In the genomic region with DNA sequence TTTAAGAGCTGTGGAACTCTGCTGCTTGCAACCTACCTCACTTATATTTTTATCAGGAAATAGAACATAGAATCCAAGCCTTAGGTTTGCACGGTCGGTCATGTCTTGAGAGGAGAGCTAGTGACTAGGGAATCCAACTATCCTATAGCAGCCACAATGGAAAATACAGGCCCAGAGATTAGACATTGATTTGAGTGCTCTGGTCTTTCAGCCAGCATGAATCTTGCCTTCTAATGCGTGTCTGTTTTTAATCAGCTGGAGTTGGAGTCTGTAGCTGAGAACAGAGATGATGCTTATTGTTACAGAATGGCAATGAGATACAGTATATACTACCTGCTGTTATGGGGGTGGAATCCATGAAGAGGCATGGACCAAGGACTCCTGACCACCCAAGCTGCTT, we compare ENCODE assay signal across 19 mouse cellular contexts.
DNase-seq lines count a peak whose midpoint lies in the region; ATAC-seq and TF ChIP-seq lines count a peak whose summit lies in the region.
"Had no signal": no experiment of that assay in that cellular context is flagged by ENCODE, and none has a peak within 500 bp of the region (broad histone marks: within the 10 kb centered on the region; RNA-seq: fewer than 3 reads in every experiment).

No protein-coding gene starts in this region.

- TF ChIP-seq EP300 in heart, adult 2 months (IDR thresholded peaks at IDR 0.05; ENCODE audit: insufficient read depth, low read depth, low read length) = no peak
- TF ChIP-seq EP300 in ES-Bruce4 (IDR thresholded peaks at IDR 0.05; ENCODE audit: insufficient read depth, low read depth, low read length) = no peak

- H3K9ac ChIP-seq in heart, adult 2 months (ENCODE audit: low read depth, low read length) = no peak overlapping the region
- no peak overlapping the region for H3K9ac ChIP-seq in ES-Bruce4 (ENCODE audit: low read depth, poor library complexity, severe bottlenecking)
- no peak overlapping the region for H3K9ac ChIP-seq in intestine, embryonic 15.5 days
- no peak overlapping the region for H3K9ac ChIP-seq in hindbrain, embryonic 16.5 days (ENCODE audit: low read depth, low read length)
- H3K9ac ChIP-seq: embryonic facial prominence, embryonic 15.5 days; forebrain, embryonic 15.5 days; hindbrain, embryonic 13.5 days had no signal

- intact Hi-C loops in heart, adult 2 months (cut with DNase I) = loop anchor here (2.0 to 5.0 kb wide), 4 partner anchors 34 to 129 kb away; no protein-coding TSS in a partner anchor
- intact Hi-C loops in heart, postnatal 36 days (cut with DNase I) = loop anchor here (2.0 kb wide), 1 partner anchor 92 kb away; no protein-coding TSS in a partner anchor

- H3K36me3 ChIP-seq in heart, adult 2 months (ENCODE audit: control insufficient read depth, insufficient read depth, low read length) = peaks cover 2% of the 10 kb centered on the region; the same call in 1 of the 2 replicates
- no peaks in the 10 kb centered on the region for H3K36me3 ChIP-seq in ES-Bruce4 (ENCODE audit: control insufficient read depth, insufficient read depth, low read length, poor library complexity, severe bottlenecking)
- no peaks in the 10 kb centered on the region for H3K36me3 ChIP-seq in limb, embryonic 10.5 days
- H3K36me3 ChIP-seq in intestine, embryonic 15.5 days = no peaks in the 10 kb centered on the region
- no peaks in the 10 kb centered on the region for H3K36me3 ChIP-seq in hindbrain, embryonic 16.5 days (ENCODE audit: control insufficient read depth, insufficient read depth, low read length)
- H3K36me3 ChIP-seq: embryonic facial prominence, embryonic 15.5 days; forebrain, embryonic 10.5 days; forebrain, embryonic 15.5 days; hindbrain, embryonic 13.5 days had no signal

- no peak overlapping the region for H3K4me2 ChIP-seq in intestine, embryonic 15.5 days (replicated peaks)
- no peak overlapping the region for H3K4me2 ChIP-seq in hindbrain, embryonic 16.5 days (ENCODE audit: low read length)
- H3K4me2 ChIP-seq: embryonic facial prominence, embryonic 15.5 days; forebrain, embryonic 15.5 days; hindbrain, embryonic 13.5 days had no signal

- no peak overlapping the region for H3K4me3 ChIP-seq in heart, adult 2 months
- no peak overlapping the region for H3K4me3 ChIP-seq in ES-Bruce4 (ENCODE audit: low read depth, low read length)
- H3K4me3 ChIP-seq in limb, embryonic 10.5 days = no peak overlapping the region
- H3K4me3 ChIP-seq in intestine, embryonic 15.5 days (replicated peaks) = no peak overlapping the region
- H3K4me3 ChIP-seq in hindbrain, embryonic 16.5 days (ENCODE audit: low read length) = no peak overlapping the region
- H3K4me3 ChIP-seq: embryonic facial prominence, embryonic 15.5 days; erythroblast, embryonic 14.5 days; forebrain, embryonic 10.5 days; forebrain, embryonic 15.5 days; hindbrain, embryonic 13.5 days had no signal

- no peaks in the 10 kb centered on the region for H3K9me3 ChIP-seq in ES-Bruce4 (replicated peaks; ENCODE audit: control insufficient read depth, insufficient read depth, low read length, poor library complexity, severe bottlenecking)
- H3K9me3 ChIP-seq in limb, embryonic 10.5 days (replicated peaks) = no peaks in the 10 kb centered on the region
- H3K9me3 ChIP-seq in intestine, embryonic 15.5 days = no peaks in the 10 kb centered on the region
- no peaks in the 10 kb centered on the region for H3K9me3 ChIP-seq in hindbrain, embryonic 16.5 days (ENCODE audit: control insufficient read depth, low read length)
- H3K9me3 ChIP-seq: embryonic facial prominence, embryonic 15.5 days; forebrain, embryonic 10.5 days; forebrain, embryonic 15.5 days; hindbrain, embryonic 13.5 days had no signal

- no peaks in the 10 kb centered on the region for H3K27me3 ChIP-seq in heart, adult 2 months (ENCODE audit: control insufficient read depth, insufficient read depth, low read length)
- H3K27me3 ChIP-seq in ES-Bruce4 (ENCODE audit: control insufficient read depth, insufficient read depth, low read length, poor library complexity, severe bottlenecking) = no peaks in the 10 kb centered on the region
- H3K27me3 ChIP-seq in limb, embryonic 10.5 days (ENCODE audit: low read depth, poor library complexity, severe bottlenecking) = 0 out of 2 replicates have a peak, but pooled peaks cover 6% of the 10 kb centered on the region
- no peaks in the 10 kb centered on the region for H3K27me3 ChIP-seq in intestine, embryonic 15.5 days (replicated peaks)
- H3K27me3 ChIP-seq in hindbrain, embryonic 16.5 days (replicated peaks; ENCODE audit: control insufficient read depth, insufficient read depth, low read length) = no peaks in the 10 kb centered on the region
- H3K27me3 ChIP-seq: CH12.LX; embryonic facial prominence, embryonic 15.5 days; forebrain, embryonic 15.5 days; hindbrain, embryonic 13.5 days had no signal

- no peak for DNase-seq in heart, adult 2 months
- DNase-seq in heart, postnatal 36 days = no peak
- DNase-seq in NIH3T3 (ENCODE audit: low read depth) = peak; percentile 46
- no peak for DNase-seq in limb, embryonic 10.5 days (ENCODE audit: low spot score)
- DNase-seq: cerebellum, adult 11 months; cerebellum, adult 8-10 months; cerebellum, postnatal 14 days; embryo, embryonic 11 days had no signal

- TF ChIP-seq POLR2A in heart, adult 2 months (IDR thresholded peaks at IDR 0.05; ENCODE audit: insufficient read depth, low read depth, low read length) = no peak
- TF ChIP-seq POLR2A in ES-Bruce4 (IDR thresholded peaks at IDR 0.05; ENCODE audit: insufficient read depth, low read length) = no peak

- no peak for TF ChIP-seq CTCF in heart, adult 2 months (IDR thresholded peaks at IDR 0.05)
- no peak for TF ChIP-seq CTCF in ES-Bruce4 (IDR thresholded peaks at IDR 0.05; ENCODE audit: low read depth, low read length)

- no peak for ATAC-seq in intestine, embryonic 15.5 days
- no peak for ATAC-seq in megakaryocyte-erythroid progenitor cell, adult 5-6 weeks (replicated peaks; ENCODE audit: low FRiP score, low TSS enrichment, poor library complexity, severe bottlenecking)
- no peak for ATAC-seq in hindbrain, embryonic 16.5 days
- ATAC-seq: forebrain, embryonic 15.5 days; intestine, postnatal 0 days had no signal

- 26% methylated on average over 3 of the region's 3 CpGs for WGBS in heart, adult 2 months
- 86% methylated on average over 3 of the region's 3 CpGs for WGBS in limb, embryonic 10.5 days
- WGBS in intestine, embryonic 15.5 days = 55% methylated on average over 3 of the region's 3 CpGs
- WGBS in hindbrain, embryonic 16.5 days = 76% methylated on average over 3 of the region's 3 CpGs

- peak overlapping the region; percentile 33 for H3K27ac ChIP-seq in heart, adult 2 months
- H3K27ac ChIP-seq in ES-Bruce4 (ENCODE audit: insufficient read depth, low read length) = peak overlapping the region; percentile 66
- 0 out of 2 replicates have a peak overlapping the region, but pooled peaks have one; percentile 50 for H3K27ac ChIP-seq in limb, embryonic 10.5 days
- no peak overlapping the region for H3K27ac ChIP-seq in intestine, embryonic 15.5 days
- H3K27ac ChIP-seq in hindbrain, embryonic 16.5 days (ENCODE audit: low read depth, low read length) = no peak overlapping the region
- H3K27ac ChIP-seq: embryonic facial prominence, embryonic 15.5 days; forebrain, embryonic 10.5 days; forebrain, embryonic 15.5 days; hindbrain, embryonic 13.5 days had no signal

- peaks cover 20% of the 10 kb centered on the region for H3K4me1 ChIP-seq in heart, adult 2 months (ENCODE audit: control insufficient read depth, insufficient read depth, low read length)
- H3K4me1 ChIP-seq in ES-Bruce4 (ENCODE audit: control insufficient read depth, insufficient read depth, low read length) = peaks cover 13% of the 10 kb centered on the region
- H3K4me1 ChIP-seq in limb, embryonic 10.5 days = peaks cover 39% of the 10 kb centered on the region
- H3K4me1 ChIP-seq in intestine, embryonic 15.5 days (replicated peaks) = no peaks in the 10 kb centered on the region
- no peaks in the 10 kb centered on the region for H3K4me1 ChIP-seq in hindbrain, embryonic 16.5 days (ENCODE audit: control insufficient read depth, insufficient read depth, low read depth, low read length)

- no peaks in the 10 kb centered on the region for H3K79me2 ChIP-seq in heart, adult 2 months (replicated peaks; ENCODE audit: control insufficient read depth, insufficient read depth, low read length)

Comparison
In these comparisons a context has a peak if more than half of its experiments do, and no peak if none do; other contexts are left out.
1. H3K27ac ChIP-seq: peak in heart, adult 2 months (single experiment), ES-Bruce4 (single experiment) and limb, embryonic 10.5 days (single experiment); none in intestine, embryonic 15.5 days (single experiment) and hindbrain, embryonic 16.5 days (single experiment).